Mouse (Mus musculus): ENCODE results near the gene Lce1c. TPM values are rescaled to one million over a fixed set of nuclear protein-coding genes. Genes with fewer than 3 reads are reported as not detected.

The Lce1c gene
- polyA plus RNA-seq, 1 experiment: not detected

DNA sequence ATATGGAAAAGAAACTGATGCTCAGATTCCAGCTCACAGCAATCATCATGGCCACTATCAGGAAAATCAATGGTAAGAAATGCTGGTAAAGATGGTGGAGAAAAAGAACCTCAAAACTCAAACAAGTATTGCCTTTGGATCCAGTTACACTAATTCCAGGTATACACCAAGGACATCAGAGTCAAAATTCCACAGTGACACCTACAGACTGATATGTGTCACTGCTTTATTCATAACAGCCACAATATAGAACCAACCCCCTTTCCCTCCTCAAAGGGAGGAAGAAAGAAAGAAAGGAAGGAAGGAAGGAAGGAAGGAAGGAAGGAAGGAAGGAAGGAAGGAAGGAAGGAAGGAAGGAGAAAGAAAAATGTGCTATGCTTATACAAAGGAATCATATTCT is 36.1 kb downstream of the Lce1c start:
- Histone ChIP-seq H3K9ac (ENCODE audit: low read depth, poor library complexity, severe bottlenecking) (no peak overlapping the region), H3K27me3 (ENCODE audit: control insufficient read depth, insufficient read depth, low read length, poor library complexity, severe bottlenecking) (no peaks in the 10 kb centered on the region), H3K27ac (ENCODE audit: insufficient read depth, low read length) (no peak overlapping the region), H3K36me3 (ENCODE audit: control insufficient read depth, insufficient read depth, low read length, poor library complexity, severe bottlenecking) (no peaks in the 10 kb centered on the region), H3K4me1 (ENCODE audit: control insufficient read depth, insufficient read depth, low read length) (no peaks in the 10 kb centered on the region), H3K9me3 (replicated peaks; ENCODE audit: control insufficient read depth, insufficient read depth, low read length, poor library complexity, severe bottlenecking) (no peaks in the 10 kb centered on the region), H3K4me3 (ENCODE audit: low read depth, low read length) (no peak overlapping the region)
- TF ChIP-seq CTCF (IDR thresholded peaks at IDR 0.05; ENCODE audit: low read depth, low read length) (no peak), EP300 (IDR thresholded peaks at IDR 0.05; ENCODE audit: insufficient read depth, low read depth, low read length) (no peak), POLR2A (IDR thresholded peaks at IDR 0.05; ENCODE audit: insufficient read depth, low read length) (no peak)

DNA sequence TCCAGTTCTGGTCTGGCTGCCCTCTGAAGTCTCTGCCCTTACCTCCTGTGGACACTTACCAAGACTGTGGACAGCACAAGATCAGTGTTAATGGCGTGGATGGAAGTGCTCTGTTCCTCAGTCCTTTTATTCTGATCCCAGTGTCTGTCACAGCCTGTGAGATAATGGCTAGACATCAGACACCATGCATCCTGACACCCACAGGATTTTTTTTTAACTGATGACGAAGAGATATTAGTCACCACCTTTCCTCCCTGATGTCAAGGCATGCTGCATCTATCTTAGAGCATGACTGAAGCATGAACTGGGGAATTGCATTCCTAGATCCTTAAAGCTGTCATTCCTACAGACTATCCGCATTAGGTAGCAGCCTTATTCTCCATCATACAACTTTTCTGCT is 41.2 kb downstream of the Lce1c start, which contains the start of gene Lce1f:
Gene Lce1f, minus strand, starts transcription at position 101 of the 400 bp plus-strand sequence.
- no peaks in the 10 kb centered on the region for H3K4me1 ChIP-seq (ENCODE audit: control insufficient read depth, insufficient read depth, low read length)
- no peaks in the 10 kb centered on the region for H3K36me3 ChIP-seq (ENCODE audit: control insufficient read depth, insufficient read depth, low read length, poor library complexity, severe bottlenecking)
- H3K27me3 ChIP-seq (ENCODE audit: control insufficient read depth, insufficient read depth, low read length, poor library complexity, severe bottlenecking): no peaks in the 10 kb centered on the region
- TF ChIP-seq POLR2A (IDR thresholded peaks at IDR 0.05; ENCODE audit: insufficient read depth, low read length): no peak
- no peak for TF ChIP-seq EP300 (IDR thresholded peaks at IDR 0.05; ENCODE audit: insufficient read depth, low read depth, low read length)
- no peak for TF ChIP-seq CTCF (IDR thresholded peaks at IDR 0.05; ENCODE audit: low read depth, low read length)
- no peak within 1 kb of the TSS for H3K9ac ChIP-seq (ENCODE audit: low read depth, poor library complexity, severe bottlenecking)
- no peak within 1 kb of the TSS for H3K27ac ChIP-seq (ENCODE audit: insufficient read depth, low read length)
- no peaks in the 10 kb centered on the region for H3K9me3 ChIP-seq (replicated peaks; ENCODE audit: control insufficient read depth, insufficient read depth, low read length, poor library complexity, severe bottlenecking)
- no peak within 1 kb of the TSS for H3K4me3 ChIP-seq (ENCODE audit: low read depth, low read length)

DNA sequence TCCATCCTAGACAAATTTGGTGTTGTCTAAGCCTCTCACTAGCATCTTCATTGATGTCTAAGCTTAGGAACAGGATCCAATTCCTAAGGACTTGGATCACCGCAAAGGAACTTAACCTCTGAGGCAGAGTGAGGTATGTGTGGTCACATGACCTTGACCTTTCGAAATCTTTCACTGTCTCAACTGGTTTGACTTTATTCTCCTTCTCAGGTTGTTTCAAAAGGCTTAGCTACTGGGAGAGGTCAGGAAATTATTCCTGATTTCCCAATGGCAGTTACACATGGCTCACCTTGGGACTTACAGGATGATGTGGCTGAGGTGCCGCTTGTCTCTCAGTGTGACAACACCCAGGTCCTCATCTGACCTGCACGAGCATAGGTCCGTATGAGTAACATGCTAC is 43.6 kb downstream of the Lce1c start:
- no peaks in the 10 kb centered on the region for H3K9me3 ChIP-seq (replicated peaks; ENCODE audit: control insufficient read depth, insufficient read depth, low read length, poor library complexity, severe bottlenecking)
- H3K27me3 ChIP-seq (ENCODE audit: control insufficient read depth, insufficient read depth, low read length, poor library complexity, severe bottlenecking): no peaks in the 10 kb centered on the region
- no peaks in the 10 kb centered on the region for H3K4me1 ChIP-seq (ENCODE audit: control insufficient read depth, insufficient read depth, low read length)
- H3K4me3 ChIP-seq (ENCODE audit: low read depth, low read length): no peak overlapping the region
- TF ChIP-seq CTCF (IDR thresholded peaks at IDR 0.05; ENCODE audit: low read depth, low read length) (no peak), EP300 (IDR thresholded peaks at IDR 0.05; ENCODE audit: insufficient read depth, low read depth, low read length) (no peak), POLR2A (IDR thresholded peaks at IDR 0.05; ENCODE audit: insufficient read depth, low read length) (no peak)
- H3K9ac ChIP-seq (ENCODE audit: low read depth, poor library complexity, severe bottlenecking): no peak overlapping the region
- no peaks in the 10 kb centered on the region for H3K36me3 ChIP-seq (ENCODE audit: control insufficient read depth, insufficient read depth, low read length, poor library complexity, severe bottlenecking)
- no peak overlapping the region for H3K27ac ChIP-seq (ENCODE audit: insufficient read depth, low read length)

Other genes starting within 250 kb of the Lce1c start
- 41.5 and 42.0 TPM in 2 replicates for gene Gm9774, start 249.8 kb upstream of the Lce1c start, polyA plus RNA-seq (2011; ENCODE audit: insufficient read depth, insufficient read length, low read depth, missing spikeins)
- gene Sprr2k, start 246.7 kb upstream of the Lce1c start, polyA plus RNA-seq (2011; ENCODE audit: insufficient read depth, insufficient read length, low read depth, missing spikeins): not detected in 2 replicates
- gene Sprr1b, start 240.5 kb upstream of the Lce1c start, polyA plus RNA-seq (2011; ENCODE audit: insufficient read depth, insufficient read length, low read depth, missing spikeins): not detected in 2 replicates
- gene Sprr3, start 220.5 kb upstream of the Lce1c start, polyA plus RNA-seq (2011; ENCODE audit: insufficient read depth, insufficient read length, low read depth, missing spikeins): not detected in 2 replicates
- 1.5 TPM in 1 of 2 replicates, not detected in the other for gene Sprr1a, start 193.4 kb upstream of the Lce1c start, polyA plus RNA-seq (2011; ENCODE audit: insufficient read depth, insufficient read length, low read depth, missing spikeins)
- gene Sprr4, start 178.8 kb upstream of the Lce1c start, polyA plus RNA-seq (2011; ENCODE audit: insufficient read depth, insufficient read length, low read depth, missing spikeins): not detected in 2 replicates
- gene 2310046K23Rik, start 144.7 kb upstream of the Lce1c start, polyA plus RNA-seq (2011; ENCODE audit: insufficient read depth, insufficient read length, low read depth, missing spikeins): not detected in 2 replicates
- gene Ivl, start 105.5 kb upstream of the Lce1c start, polyA plus RNA-seq (2011; ENCODE audit: insufficient read depth, insufficient read length, low read depth, missing spikeins): not detected in 2 replicates
- not detected in 2 replicates for gene Smcp, start 90.2 kb upstream of the Lce1c start, polyA plus RNA-seq (2011; ENCODE audit: insufficient read depth, insufficient read length, low read depth, missing spikeins)
- not detected in 2 replicates for gene 2210017I01Rik, start 71.8 kb upstream of the Lce1c start, polyA plus RNA-seq (2011; ENCODE audit: insufficient read depth, insufficient read length, low read depth, missing spikeins)
- not detected in 2 replicates for gene Lce6a, start 57.6 kb upstream of the Lce1c start, polyA plus RNA-seq (2011; ENCODE audit: insufficient read depth, insufficient read length, low read depth, missing spikeins)
- not detected in 2 replicates for gene Lce1a1, start 30.9 kb upstream of the Lce1c start, polyA plus RNA-seq (2011; ENCODE audit: insufficient read depth, insufficient read length, low read depth, missing spikeins)
- gene Lce1b, start 22.3 kb upstream of the Lce1c start, polyA plus RNA-seq (2011; ENCODE audit: insufficient read depth, insufficient read length, low read depth, missing spikeins): not detected in 2 replicates
- not detected in 2 replicates for gene Lce1a2, start 8.9 kb upstream of the Lce1c start, polyA plus RNA-seq (2011; ENCODE audit: insufficient read depth, insufficient read length, low read depth, missing spikeins)
- not detected in 2 replicates for gene Lce1d, start 8.0 kb downstream of the Lce1c start, polyA plus RNA-seq (2011; ENCODE audit: insufficient read depth, insufficient read length, low read depth, missing spikeins)
- not detected in 2 replicates for gene Lce1e, start 29.8 kb downstream of the Lce1c start, polyA plus RNA-seq (2011; ENCODE audit: insufficient read depth, insufficient read length, low read depth, missing spikeins)
- gene Lce1f, start 41.1 kb downstream of the Lce1c start, polyA plus RNA-seq (2011; ENCODE audit: insufficient read depth, insufficient read length, low read depth, missing spikeins): not detected in 2 replicates
- not detected in 2 replicates for gene Gm38119, start 59.8 kb downstream of the Lce1c start, polyA plus RNA-seq (2011; ENCODE audit: insufficient read depth, insufficient read length, low read depth, missing spikeins)
- gene Lce1g, start 73.1 kb downstream of the Lce1c start, polyA plus RNA-seq (2011; ENCODE audit: insufficient read depth, insufficient read length, low read depth, missing spikeins): not detected in 2 replicates
- not detected in 2 replicates for gene Lce1h, start 85.8 kb downstream of the Lce1c start, polyA plus RNA-seq (2011; ENCODE audit: insufficient read depth, insufficient read length, low read depth, missing spikeins)
- not detected in 2 replicates for gene Lce1i, start 99.7 kb downstream of the Lce1c start, polyA plus RNA-seq (2011; ENCODE audit: insufficient read depth, insufficient read length, low read depth, missing spikeins)
- gene Lce1j, start 111.3 kb downstream of the Lce1c start, polyA plus RNA-seq (2011; ENCODE audit: insufficient read depth, insufficient read length, low read depth, missing spikeins): not detected in 2 replicates
- gene Lce1k, start 128.6 kb downstream of the Lce1c start, polyA plus RNA-seq (2011; ENCODE audit: insufficient read depth, insufficient read length, low read depth, missing spikeins): not detected in 2 replicates
- gene Kprp, start 148.0 kb downstream of the Lce1c start, polyA plus RNA-seq (2011; ENCODE audit: insufficient read depth, insufficient read length, low read depth, missing spikeins): not detected in 2 replicates
- gene Lce1l, start 172.0 kb downstream of the Lce1c start, polyA plus RNA-seq (2011; ENCODE audit: insufficient read depth, insufficient read length, low read depth, missing spikeins): not detected in 2 replicates
- gene 2310050C09Rik, start 191.0 kb downstream of the Lce1c start, polyA plus RNA-seq (2011; ENCODE audit: insufficient read depth, insufficient read length, low read depth, missing spikeins): not detected in 2 replicates
- not detected in 2 replicates for gene Lce3a, start 247.0 kb downstream of the Lce1c start, polyA plus RNA-seq (2011; ENCODE audit: insufficient read depth, insufficient read length, low read depth, missing spikeins)

Data from ES-Bruce4 (cell line).